Mouse (Mus musculus): ENCODE measurements around the gene Nicn1.
"Not testable (repeated sequence)": the region's sequence is repeated elsewhere in the genome, so short reads cannot be mapped to it uniquely, and the experiment has no call there.

The Nicn1 gene

DNA sequence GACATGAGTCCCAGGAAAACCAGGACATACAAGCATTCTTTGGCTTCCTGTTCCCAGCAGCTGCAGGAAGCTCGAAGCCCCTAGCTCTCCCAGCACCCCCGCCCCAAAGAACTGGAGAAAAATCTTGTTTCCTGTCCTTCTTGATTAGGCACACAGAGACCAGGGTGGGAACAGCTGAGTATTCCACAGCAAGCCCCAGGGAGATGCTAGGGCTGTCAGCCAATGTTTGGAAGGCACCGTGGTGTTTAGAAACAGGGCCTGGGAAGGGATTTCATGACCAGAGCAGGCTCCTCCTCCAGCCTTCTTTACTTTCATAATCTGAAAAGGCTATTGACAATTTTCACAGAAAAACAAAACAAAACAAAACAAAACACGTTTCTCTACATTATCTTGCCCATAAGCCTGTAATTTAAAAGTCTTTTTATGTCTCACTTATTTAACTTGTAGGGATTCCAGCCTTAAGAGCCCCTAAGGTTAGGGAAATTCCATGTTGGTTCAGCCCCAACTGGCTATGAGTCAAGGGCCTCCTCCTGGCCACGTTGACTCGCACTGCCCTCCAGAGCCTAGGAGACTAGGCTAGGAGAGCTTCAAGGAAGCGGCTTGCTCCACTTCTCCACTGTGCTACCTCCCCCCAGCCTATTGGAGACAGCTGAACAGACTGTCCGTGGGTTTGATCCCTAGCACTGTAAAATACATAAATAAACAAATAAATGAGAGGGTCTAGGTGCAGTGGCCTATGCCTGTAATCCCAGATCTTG is 10.0 kb upstream of the Nicn1 start:
- DNase-seq = no peak

DNA sequence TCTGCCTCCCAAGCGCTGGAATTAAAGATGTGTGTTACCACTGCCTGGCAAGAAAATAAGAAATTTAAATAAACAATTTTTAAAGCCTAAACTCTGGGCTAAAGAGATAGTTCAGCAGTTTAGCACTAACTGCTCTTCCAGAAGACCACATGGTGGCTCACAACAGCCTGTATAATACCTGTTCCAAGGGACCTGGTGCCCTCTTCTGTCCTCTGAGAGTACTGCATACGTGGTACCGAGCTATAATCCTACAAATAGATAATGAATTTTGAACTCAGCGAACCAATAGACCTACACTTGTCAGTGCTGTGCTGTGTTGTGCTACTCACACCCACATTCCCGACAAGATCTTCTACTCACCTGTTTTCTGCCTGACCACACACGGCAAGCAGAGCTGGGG is 5.8 kb upstream of the Nicn1 start:
- peak; percentile 86 for DNase-seq

DNA sequence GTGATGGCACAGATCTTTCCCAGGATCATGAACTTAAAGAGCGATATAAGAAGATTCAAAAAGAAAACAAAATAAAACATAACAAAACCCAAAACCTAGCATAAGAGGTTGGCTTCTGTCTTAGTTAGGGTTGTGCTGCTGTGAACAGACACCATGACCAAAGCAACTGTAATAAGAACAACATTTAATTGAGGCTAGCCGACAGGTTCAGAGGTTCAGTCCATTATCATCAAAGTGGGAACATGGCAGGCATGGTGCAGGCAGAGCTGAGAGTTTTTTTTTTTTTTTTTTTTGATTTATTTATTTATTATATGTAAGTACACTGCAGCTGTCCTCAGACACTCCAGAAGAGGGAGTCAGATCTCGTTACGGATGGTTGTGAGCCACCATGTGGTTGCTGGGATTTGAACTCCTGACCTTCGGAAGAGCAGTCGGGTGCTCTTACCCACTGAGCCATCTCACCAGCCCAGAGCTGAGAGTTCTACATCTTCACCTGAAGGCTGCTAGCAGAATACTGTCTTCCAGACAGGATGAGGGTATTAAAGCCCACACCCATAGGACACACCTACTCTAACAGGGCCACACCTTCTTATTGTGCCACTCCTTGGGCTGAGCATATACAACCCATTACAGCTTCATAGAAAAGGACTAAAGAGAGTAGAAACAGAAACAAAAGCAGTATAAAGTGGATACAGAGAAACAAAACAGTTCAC is 2.5 kb upstream of the Nicn1 start:
- DNase-seq = not testable (repeated sequence)

DNA sequence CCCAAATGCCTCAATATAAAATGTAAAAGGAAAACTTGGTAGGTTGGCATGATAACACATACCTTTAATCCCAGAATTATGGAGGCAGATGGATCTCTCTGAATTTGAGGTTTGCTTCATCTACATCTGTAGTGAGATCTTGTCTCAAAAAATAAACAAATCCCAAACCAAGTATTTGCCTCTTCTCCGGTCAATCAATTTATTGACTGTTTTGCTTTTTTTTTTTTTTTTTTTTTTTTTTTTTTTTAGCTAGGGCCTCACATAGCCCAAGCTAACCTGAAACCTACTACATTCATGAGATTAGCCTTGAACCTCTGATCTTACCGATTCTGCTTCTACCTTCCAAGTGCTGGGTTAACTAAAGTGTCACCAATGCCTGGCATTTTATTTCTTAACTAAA is 882 bp upstream of the Nicn1 start:
- no peak for DNase-seq

DNA sequence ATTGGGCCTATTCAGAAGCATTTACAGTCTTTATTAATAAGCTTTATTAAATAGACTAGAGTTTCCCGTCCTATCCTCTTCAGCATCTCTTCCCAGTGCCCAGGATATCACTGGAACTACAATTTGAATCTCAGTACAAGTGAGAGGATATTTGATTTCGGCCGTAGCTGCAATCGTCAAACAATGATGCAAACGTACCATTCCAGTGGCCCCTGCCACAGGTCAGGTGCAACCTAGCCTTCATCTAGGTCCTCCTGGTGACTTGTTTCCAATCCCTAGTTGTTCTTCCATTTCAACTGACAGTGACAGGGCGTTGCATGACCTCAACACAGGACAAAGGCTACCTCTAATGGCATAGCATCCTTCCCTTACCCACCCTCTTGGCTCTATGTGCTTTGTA is 544 bp downstream of the Nicn1 start:
- DNase-seq = no peak

DNA sequence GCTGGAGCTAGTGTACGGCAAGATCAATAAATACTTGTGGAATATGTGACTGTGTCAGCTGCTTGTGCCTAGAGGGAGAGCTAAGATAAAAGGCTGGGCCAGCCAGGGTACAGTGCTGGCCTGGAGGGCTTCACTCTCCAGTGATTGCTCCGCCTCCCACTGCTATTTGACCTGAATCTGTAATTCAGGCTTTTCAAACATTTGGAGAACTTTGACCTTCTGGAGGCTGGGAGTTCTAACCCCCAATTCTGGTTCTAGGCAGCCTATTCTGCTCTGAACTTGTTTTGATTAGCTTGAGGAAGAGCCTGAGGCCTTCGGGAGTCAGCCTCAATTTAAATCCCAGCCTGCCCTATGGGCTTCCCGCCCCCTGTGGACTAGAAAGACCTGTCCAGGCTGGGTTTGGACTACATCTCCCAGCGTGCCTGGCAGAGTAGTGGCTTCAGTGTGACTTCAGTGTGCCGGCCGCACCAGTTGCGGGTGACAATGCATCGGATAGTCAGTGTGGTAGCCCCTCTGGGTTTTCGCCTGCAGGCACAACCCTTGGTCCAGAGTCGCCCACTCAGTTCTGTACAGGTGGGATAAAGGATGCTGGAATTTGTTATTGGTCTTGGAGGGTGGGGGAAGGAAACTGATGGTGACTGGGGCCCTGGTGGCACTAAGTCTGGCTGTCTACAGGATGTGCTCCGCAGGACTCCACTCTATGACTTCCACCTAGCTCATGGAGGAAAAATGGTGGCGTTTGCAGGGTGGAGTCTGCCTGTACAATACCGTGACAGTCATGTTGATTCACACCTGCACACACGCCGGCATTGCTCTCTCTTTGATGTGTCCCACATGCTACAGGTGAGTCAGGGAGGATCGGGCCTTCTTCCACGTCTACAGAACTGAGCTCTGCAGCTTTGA is 6.5 kb downstream of the Nicn1 start, which contains the start of gene Amt:
Gene Amt, plus strand, starts transcription at position 401 of the 903 bp plus-strand sequence.
- no peak for DNase-seq

DNA sequence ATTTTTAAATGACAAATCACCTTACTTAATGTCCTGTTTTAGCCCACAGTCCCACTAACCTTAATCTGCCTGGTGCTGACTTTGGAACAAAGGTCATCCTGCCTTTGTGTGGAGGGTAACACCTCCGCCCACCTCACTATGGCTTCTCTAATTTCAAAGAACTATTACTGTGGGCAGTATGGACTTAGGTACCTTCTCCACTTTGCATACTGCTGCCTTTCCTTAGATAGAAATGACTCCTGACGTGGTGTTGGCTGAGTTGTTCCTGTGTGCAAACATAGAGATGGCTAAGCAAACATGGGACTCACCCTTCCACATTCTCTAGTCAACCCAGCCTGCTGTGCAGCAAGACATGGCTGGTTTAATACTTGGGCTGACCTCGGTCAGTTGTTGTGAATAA is 11.6 kb downstream of the Nicn1 start:
- no peak for DNase-seq

DNA sequence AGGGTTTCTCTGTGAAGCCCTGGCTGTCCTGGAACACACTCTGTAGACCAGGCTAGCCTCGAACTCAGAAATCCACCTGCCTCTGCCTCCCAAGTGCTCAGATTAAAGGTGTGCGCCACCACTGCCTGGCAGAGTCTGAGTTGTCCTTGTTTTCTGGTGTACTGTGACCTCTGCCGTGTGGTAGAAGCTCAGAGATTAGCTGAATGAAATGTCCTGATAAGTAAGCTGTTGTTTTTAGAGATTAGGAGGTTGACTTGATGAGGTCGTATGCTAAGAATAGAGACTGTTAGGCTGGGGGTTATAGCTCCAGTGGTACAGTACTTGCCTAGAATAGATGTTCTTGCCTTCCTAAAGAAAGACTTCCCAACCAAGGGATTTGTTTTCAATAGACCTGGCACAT is 14.5 kb downstream of the Nicn1 start:
- no peak for DNase-seq

DNA sequence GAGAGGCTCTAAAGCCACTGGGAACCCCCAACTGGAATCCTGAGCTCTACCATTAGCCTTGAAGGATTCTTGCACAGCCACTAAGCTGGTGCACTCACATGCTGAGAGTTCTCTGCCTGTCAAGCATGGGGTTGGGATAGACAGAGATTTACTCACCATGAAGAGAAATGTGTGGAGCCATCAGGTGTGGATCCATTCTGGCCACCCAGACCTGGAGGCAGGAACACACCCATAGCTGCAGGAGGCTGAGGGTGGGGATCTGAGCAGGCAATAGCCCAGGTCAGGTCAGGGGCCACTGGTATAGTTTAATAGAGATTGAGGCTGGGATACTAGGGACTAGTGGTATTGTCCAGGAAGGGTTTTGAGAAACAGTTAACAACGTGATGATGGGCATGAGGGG is 14.9 kb downstream of the Nicn1 start:
- DNase-seq = peak; percentile 29

DNA sequence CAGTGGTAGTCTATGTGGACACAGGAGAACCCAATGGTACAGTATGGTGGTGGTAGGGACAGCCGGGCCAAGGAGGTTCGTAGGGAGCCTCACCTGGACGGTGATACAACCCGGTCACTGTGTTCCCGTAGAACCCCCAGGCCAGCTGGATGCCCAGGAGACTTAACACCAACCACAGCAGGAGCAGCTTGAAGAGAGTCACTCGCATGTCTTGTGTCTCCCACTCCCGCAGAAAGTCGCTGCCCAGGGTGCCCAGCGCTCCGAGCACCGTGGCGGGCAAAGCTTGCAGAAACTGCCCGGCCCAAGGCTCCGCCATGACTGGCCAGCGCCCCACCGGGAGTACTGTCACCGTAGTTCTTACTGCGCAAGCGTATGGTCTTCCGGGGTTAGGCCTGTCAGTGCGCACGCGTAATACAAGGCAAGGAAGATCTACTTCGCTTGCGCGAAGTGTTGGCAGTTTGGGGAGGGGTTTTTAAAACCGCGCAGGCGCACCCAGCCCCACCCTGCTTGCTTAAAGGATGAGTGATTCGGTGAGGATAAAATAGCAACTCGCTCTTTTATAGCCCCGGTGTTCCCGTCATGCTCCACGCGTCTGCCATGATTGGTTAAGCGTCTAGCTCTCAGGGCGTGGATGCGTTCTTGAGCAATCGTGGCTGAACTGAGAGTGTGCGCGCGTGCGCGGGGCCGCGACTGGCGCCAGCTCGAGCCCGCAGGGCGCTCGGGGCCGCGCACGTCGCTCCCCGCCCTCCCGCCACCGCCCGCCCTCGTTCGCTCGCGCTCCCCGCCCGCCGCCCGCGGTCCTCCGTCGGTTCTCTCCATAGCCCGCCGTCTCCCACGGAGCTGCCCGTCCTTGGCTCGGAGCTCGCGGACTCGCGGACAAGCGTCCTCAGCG is 15.6 kb downstream of the Nicn1 start, which contains the start of the genes Rhoa and Tcta:
Gene Rhoa, plus strand, starts transcription at position 501 of the 892 bp plus-strand sequence.
Gene Tcta, minus strand, starts transcription at position 532 of the 892 bp plus-strand sequence.
- DNase-seq = peak; percentile 97

DNA sequence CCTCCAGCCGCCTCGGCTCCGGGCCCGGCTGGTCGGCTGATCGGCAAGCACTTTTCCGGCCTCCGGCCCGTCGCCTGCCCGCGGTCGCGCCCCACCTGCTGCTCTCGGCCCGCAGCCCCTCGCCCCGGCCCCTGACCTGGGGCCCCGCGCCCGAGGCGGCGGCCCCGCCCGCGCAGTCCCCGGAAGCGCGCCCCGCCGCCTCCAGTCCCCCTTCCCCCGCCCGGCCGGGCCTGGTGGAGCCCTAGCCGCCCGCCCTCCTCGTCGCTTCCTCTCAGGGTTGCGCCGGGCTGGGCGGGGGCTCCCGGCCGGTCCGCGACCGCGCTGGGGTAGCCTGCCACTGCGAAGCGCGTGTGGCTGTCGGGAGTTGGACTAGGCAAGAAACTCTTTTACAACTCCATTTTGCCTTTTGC is 16.3 kb downstream of the Nicn1 start:
- DNase-seq = peak; percentile 91

DNA sequence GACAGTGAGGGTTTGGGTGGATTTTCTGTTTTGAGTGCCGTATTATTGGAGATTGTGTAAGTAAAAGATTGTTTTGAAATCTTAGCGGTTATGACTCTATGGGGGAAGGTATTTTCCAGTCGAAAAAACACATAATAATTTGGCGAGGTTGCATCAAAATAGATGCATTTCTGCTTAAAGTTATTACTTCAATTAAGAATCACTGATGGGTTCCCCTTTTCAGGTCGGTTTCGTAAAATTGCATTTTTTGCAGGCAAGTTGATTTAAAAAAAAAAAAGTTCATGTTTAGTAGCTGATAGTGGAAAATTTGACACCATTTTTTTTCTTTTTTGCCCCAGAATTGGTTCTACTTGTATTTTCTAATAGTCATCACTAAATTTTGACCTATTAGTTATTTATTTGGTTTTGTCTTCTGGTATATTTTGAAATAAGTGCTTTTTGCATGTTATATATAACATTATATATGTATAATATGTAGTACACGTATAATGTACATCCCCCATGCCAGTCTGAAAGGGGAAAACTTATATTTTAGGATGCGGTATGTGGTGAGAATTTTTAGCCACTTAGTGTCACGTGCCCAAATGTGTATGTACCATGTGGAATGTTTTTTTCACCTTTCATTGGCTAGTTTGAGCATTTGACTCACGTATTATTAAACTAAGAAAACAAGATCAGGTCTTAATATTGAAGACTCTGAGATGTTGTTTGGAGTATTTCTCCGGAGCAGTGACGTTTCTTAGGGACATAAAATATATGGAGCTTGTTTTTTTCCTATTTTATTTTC is 17.0 kb downstream of the Nicn1 start:
- no peak for DNase-seq

DNA sequence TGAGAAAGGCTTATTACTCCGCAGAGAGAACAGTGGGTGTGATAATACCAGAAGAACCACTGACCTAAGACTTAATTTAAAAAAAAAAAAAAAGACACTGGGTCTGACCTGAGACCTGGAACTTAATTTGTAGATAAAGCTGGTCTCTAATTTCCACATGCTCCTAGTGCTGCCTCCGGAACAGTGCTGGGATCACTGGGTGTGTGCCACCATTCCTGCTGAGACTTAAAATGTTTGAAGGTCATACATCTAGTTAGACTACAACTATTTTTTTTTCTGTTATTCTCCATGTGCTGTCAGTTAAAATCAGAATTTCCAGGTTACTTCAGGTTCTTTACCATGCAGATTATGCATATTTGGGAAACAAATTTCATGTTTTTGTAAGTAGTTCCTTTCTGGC is 17.9 kb downstream of the Nicn1 start:
- DNase-seq = no peak

DNA sequence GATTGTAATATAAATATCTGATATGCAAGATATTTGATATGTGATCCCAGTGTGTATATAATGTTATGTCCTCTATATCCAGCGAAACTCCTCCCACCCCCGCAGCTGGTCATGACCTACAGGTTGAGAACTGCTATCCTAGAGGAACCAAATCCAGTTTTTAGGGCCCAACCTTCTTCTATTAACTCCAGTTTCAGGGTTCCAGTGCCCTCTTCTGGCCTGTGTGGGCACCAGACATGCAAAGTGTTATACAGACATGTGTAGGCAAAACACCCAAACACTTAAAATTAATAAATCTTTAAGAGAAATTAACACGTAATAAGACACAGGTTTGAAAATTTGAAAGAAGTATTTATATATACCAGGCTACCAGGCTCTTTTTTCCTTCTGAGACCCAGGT is 27.3 kb downstream of the Nicn1 start:
- DNase-seq = peak; percentile 36

DNA sequence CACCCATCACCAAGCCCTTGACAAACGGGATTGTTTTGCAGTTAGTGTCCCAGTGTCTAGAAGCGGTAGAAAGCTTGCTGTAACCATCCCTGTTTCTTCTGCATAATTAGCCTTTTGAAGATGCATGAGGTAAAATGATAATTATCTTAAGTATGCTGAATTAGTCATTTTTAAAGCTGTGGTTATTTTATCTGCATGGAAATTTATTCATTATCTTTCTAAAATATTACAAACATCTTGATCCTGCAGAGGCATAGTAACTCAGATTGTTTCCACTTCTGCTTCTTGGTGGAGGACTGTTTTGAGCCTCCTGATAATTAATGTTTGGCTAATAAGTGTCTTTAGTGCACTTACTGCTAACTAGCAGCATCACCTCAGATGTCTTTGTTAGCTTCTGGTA is 28.2 kb downstream of the Nicn1 start:
- no peak for DNase-seq

DNA sequence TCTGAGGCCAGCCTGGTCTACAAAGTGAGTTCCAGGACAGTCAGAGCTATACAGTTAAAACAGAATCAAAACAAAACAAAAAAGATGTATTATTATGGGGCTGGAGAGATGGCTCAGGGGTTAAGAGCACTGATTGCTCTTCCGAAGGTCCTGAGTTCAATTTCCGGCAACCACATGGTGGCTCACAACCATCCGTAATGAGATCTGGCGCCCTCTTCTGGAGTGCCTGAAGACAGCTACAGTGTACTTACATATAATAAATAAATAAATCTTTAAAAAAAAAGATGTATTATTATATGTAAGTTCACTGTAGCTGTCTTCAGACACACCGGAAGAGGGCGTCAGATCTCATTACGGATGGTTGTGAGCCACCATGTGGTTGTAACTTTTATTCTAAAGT is 31.8 kb downstream of the Nicn1 start:
- not testable (repeated sequence) for DNase-seq

DNA sequence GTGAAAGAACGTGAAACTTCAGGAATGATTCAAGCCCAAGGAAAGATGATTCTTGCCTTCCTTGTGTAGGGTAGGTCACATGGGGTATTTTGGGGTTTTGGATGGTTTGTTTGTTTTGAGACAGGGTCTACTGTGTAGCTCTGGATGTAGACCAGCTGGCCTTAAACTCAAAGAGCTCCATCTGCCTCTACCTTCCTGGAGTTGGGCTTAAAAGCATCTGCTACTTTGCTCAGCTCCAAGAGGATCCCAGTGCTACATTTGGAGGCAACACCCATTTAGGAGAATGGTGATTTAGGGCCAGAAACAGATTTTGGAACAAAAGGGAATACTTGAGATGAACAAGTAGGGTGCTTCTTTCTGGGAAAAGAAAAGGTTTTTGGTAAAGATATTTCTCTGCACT is 34.6 kb downstream of the Nicn1 start:
- no peak for DNase-seq

DNA sequence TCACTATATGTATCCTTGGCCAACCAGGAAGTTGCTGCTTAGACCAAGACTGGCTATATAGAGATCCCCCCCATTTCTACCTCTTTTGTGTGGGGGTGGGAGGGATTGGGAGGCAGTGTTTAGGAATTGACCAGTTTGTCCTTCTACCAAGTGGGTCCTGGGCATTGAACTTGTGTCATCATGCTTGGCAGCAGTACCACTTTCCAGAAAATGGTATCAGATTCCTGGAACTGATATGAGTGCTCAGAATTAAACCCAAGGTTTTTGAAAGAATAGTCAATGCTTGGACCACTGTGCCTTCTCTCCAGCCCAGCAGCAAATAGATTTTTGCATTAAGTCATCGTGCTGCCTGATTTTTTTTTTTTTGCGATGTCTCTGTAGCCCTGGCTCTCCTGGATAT is 35.6 kb downstream of the Nicn1 start:
- DNase-seq = no peak

DNA sequence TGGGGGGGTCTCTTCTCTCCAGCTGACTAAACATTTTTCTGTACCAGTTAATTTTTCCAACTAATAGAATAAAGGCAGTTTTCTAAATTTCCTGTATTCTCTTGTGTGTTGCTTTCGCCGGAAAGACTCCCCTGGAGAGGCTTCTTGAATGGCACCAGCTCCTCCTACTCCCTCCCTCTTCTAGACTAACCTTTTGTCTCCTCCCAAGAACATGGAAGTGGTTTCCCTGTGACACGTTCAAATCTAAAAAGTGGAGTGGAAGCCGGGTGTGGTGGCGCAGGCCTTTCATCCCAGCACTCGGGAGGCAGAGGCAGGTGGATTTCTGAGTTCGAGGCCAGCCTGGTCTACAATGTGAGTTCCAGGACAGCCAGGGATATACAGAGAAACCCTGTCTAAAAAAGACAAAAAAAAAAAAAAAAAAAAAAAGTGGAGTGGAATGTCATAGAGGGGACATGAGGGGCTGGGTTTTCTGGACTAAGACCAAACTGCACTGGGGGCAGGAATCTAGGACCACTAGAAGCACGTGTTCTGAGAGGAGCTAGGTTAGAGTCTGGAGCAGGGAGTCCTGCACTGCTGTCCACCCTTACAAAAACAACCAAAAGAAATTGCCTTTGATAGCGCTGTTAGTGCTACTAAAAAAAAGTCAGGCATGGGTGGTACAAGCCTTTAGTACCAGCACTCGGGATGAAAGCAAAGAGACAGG is 47.8 kb downstream of the Nicn1 start:
- no peak for DNase-seq

DNA sequence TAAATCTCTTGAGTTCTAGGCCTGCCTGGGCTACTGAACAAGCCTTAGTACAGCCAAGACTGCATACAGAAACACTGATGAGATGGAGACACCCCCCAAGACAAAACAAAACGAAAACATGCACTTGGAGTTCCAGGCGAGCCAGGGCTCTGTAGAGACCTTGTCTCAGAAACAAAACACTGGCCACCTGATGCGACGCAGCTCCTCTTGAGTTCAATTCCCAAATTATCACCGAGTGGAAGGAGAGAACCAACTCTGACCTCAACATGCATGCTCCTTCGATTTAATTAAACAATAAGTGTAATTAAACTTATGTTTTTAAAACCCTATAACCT is 48.3 kb downstream of the Nicn1 start:
- no peak for DNase-seq

All from thymus, postnatal 4 days (tissue).